Mouse (Mus musculus): Measurements from ENCODE around the gene Crybg3. TPM values are rescaled to one million over a fixed set of nuclear protein-coding genes. Genes with fewer than 3 reads are reported as not detected.

Gene Crybg3
- polyA plus RNA-seq, 1 experiment: 5.7 TPM

- no peak for DNase-seq
- WGBS: 94% methylated on average over 4 of the region's 4 CpGs
Measured at GRCm38 (mm10) chr16:59541382-59541781, 59.4 kb downstream of the Crybg3 start.

GRCm38 (mm10) chr16:59540944-59541343, 59.8 kb downstream of the Crybg3 start:
- DNase-seq: no peak
- TF ChIP-seq CTCF (IDR thresholded peaks at IDR 0.05; ENCODE audit: borderline replicate concordance, insufficient read depth, low read depth, low read length) (no peak), POLR2A (IDR thresholded peaks at IDR 0.05; ENCODE audit: borderline replicate concordance, insufficient read depth, low read length) (no peak)
- 87% methylated on average over 3 of the region's 3 CpGs for WGBS
- H3K4me1 ChIP-seq (ENCODE audit: control insufficient read depth, insufficient read depth, low read length): no peaks in the 10 kb centered on the region
- no peak overlapping the region for H3K27ac ChIP-seq (ENCODE audit: insufficient read depth, low read length)
- no peak overlapping the region for H3K4me3 ChIP-seq (replicated peaks; ENCODE audit: insufficient read depth, low read depth, low read length)
- H3K27me3 ChIP-seq (ENCODE audit: control insufficient read depth, insufficient read depth, low read length): no peaks in the 10 kb centered on the region

More at GRCm38 (mm10) chr16:59541382-59541781, 59.4 kb downstream of the Crybg3 start:
- no peak for TF ChIP-seq CTCF (IDR thresholded peaks at IDR 0.05; ENCODE audit: borderline replicate concordance, insufficient read depth, low read depth, low read length)
- TF ChIP-seq POLR2A (IDR thresholded peaks at IDR 0.05; ENCODE audit: borderline replicate concordance, insufficient read depth, low read length): no peak
- no peak overlapping the region for H3K4me3 ChIP-seq (replicated peaks; ENCODE audit: insufficient read depth, low read depth, low read length)
- no peak overlapping the region for H3K27ac ChIP-seq (ENCODE audit: insufficient read depth, low read length)
- no peaks in the 10 kb centered on the region for H3K27me3 ChIP-seq (ENCODE audit: control insufficient read depth, insufficient read depth, low read length)
- H3K4me1 ChIP-seq (ENCODE audit: control insufficient read depth, insufficient read depth, low read length): no peaks in the 10 kb centered on the region

GRCm38 (mm10) chr16:59535673-59536072, 65.1 kb downstream of the Crybg3 start:
- no peak overlapping the region for H3K4me3 ChIP-seq (replicated peaks; ENCODE audit: insufficient read depth, low read depth, low read length)
- WGBS: 81% methylated on average over 5 of the region's 5 CpGs
- no peaks in the 10 kb centered on the region for H3K27me3 ChIP-seq (ENCODE audit: control insufficient read depth, insufficient read depth, low read length)
- no peaks in the 10 kb centered on the region for H3K4me1 ChIP-seq (ENCODE audit: control insufficient read depth, insufficient read depth, low read length)
- H3K27ac ChIP-seq (ENCODE audit: insufficient read depth, low read length): no peak overlapping the region
- TF ChIP-seq CTCF (IDR thresholded peaks at IDR 0.05; ENCODE audit: borderline replicate concordance, insufficient read depth, low read depth, low read length) (no peak), POLR2A (IDR thresholded peaks at IDR 0.05; ENCODE audit: borderline replicate concordance, insufficient read depth, low read length) (no peak)
- no peak for DNase-seq

DNA sequence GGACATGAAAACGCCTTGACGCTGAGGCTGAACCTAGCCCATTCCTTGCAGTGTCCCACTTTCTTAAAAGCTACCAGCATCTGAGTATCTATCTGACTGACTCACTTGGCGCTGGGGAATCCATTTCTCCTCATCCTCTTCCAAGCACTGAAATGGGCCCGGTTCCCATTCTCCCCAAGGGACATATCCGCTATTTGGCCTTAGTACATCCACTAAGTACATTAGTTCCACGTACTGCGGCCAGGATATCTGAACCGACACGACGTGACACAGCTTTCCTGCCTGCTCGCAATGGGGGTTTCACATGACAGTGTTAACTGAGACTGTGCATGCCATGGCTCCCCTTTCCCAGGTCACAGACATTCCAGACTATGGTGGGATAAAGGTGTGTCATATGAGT, 66.4 kb downstream of the Crybg3 start:
- Histone ChIP-seq H3K27ac (ENCODE audit: insufficient read depth, low read length) (no peak overlapping the region), H3K4me1 (ENCODE audit: control insufficient read depth, insufficient read depth, low read length) (no peaks in the 10 kb centered on the region), H3K27me3 (ENCODE audit: control insufficient read depth, insufficient read depth, low read length) (no peaks in the 10 kb centered on the region), H3K4me3 (replicated peaks; ENCODE audit: insufficient read depth, low read depth, low read length) (no peak overlapping the region)
- 48% methylated on average over 11 of the region's 11 CpGs for WGBS
- DNase-seq: no peak
- TF ChIP-seq CTCF (IDR thresholded peaks at IDR 0.05; ENCODE audit: borderline replicate concordance, insufficient read depth, low read depth, low read length) (no peak), POLR2A (IDR thresholded peaks at IDR 0.05; ENCODE audit: borderline replicate concordance, insufficient read depth, low read length) (no peak)

GRCm38 (mm10) chr16:59532561-59532960, 68.2 kb downstream of the Crybg3 start:
- no peak for DNase-seq
- Histone ChIP-seq H3K4me1 (ENCODE audit: control insufficient read depth, insufficient read depth, low read length) (no peaks in the 10 kb centered on the region), H3K27ac (ENCODE audit: insufficient read depth, low read length) (no peak overlapping the region), H3K27me3 (ENCODE audit: control insufficient read depth, insufficient read depth, low read length) (no peaks in the 10 kb centered on the region), H3K4me3 (replicated peaks; ENCODE audit: insufficient read depth, low read depth, low read length) (no peak overlapping the region)
- no peak for TF ChIP-seq POLR2A (IDR thresholded peaks at IDR 0.05; ENCODE audit: borderline replicate concordance, insufficient read depth, low read length)
- no peak for TF ChIP-seq CTCF (IDR thresholded peaks at IDR 0.05; ENCODE audit: borderline replicate concordance, insufficient read depth, low read depth, low read length)
- 49% methylated on average over 3 of the region's 3 CpGs for WGBS

GRCm38 (mm10) chr16:59531243-59531642, 69.5 kb downstream of the Crybg3 start:
- DNase-seq: no peak
- H3K4me3 ChIP-seq (replicated peaks; ENCODE audit: insufficient read depth, low read depth, low read length): no peak overlapping the region
- H3K4me1 ChIP-seq (ENCODE audit: control insufficient read depth, insufficient read depth, low read length): no peaks in the 10 kb centered on the region
- H3K27ac ChIP-seq (ENCODE audit: insufficient read depth, low read length): no peak overlapping the region
- WGBS: 88% methylated on average over 5 of the region's 5 CpGs
- TF ChIP-seq CTCF (IDR thresholded peaks at IDR 0.05; ENCODE audit: borderline replicate concordance, insufficient read depth, low read depth, low read length) (no peak), POLR2A (IDR thresholded peaks at IDR 0.05; ENCODE audit: borderline replicate concordance, insufficient read depth, low read length) (no peak)
- H3K27me3 ChIP-seq (ENCODE audit: control insufficient read depth, insufficient read depth, low read length): no peaks in the 10 kb centered on the region

DNA sequence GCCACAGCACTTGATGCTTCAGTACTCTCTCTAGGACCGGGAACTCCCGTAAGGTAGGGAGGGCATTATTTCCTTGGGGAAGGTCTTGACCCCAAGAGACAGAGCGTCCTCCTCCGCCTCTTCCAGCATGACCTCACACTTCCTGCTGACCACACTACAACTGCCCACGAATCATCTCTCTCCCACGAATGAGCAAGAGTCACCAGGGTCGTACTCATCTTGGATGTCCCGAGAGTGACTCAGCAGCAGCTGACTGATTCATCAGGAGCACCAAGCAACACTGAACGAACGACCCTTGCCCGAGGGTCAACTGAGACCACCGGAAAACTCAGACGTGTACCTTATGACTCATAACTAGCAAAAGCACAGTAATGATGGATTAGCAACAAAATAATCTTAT, 71.2 kb downstream of the Crybg3 start:
- H3K27me3 ChIP-seq (ENCODE audit: control insufficient read depth, insufficient read depth, low read length): no peaks in the 10 kb centered on the region
- 96% methylated on average over 13 of the region's 13 CpGs for WGBS
- H3K4me3 ChIP-seq (replicated peaks; ENCODE audit: insufficient read depth, low read depth, low read length): no peak overlapping the region
- no peak for DNase-seq
- TF ChIP-seq CTCF (IDR thresholded peaks at IDR 0.05; ENCODE audit: borderline replicate concordance, insufficient read depth, low read depth, low read length) (no peak), POLR2A (IDR thresholded peaks at IDR 0.05; ENCODE audit: borderline replicate concordance, insufficient read depth, low read length) (no peak)
- H3K4me1 ChIP-seq (ENCODE audit: control insufficient read depth, insufficient read depth, low read length): no peaks in the 10 kb centered on the region
- no peak overlapping the region for H3K27ac ChIP-seq (ENCODE audit: insufficient read depth, low read length)

- WGBS: 88% methylated on average over 6 of the region's 6 CpGs
- H3K27ac ChIP-seq (ENCODE audit: insufficient read depth, low read length): no peak overlapping the region
- DNase-seq: no peak
- H3K27me3 ChIP-seq (ENCODE audit: control insufficient read depth, insufficient read depth, low read length): no peaks in the 10 kb centered on the region
- no peak overlapping the region for H3K4me3 ChIP-seq (replicated peaks; ENCODE audit: insufficient read depth, low read depth, low read length)
- no peaks in the 10 kb centered on the region for H3K4me1 ChIP-seq (ENCODE audit: control insufficient read depth, insufficient read depth, low read length)
- TF ChIP-seq POLR2A (IDR thresholded peaks at IDR 0.05; ENCODE audit: borderline replicate concordance, insufficient read depth, low read length): no peak
- no peak for TF ChIP-seq CTCF (IDR thresholded peaks at IDR 0.05; ENCODE audit: borderline replicate concordance, insufficient read depth, low read depth, low read length)
Measured at GRCm38 (mm10) chr16:59526939-59527338, 73.8 kb downstream of the Crybg3 start.

Data from cerebellum, adult 2 months (tissue).